ENCODE assay signal across 16 mouse cellular contexts in genomic region chr15:36682832-36683231, GRCm38 (mm10).
"Had no signal": no experiment of that assay in that cellular context is flagged by ENCODE, and none has a peak within 500 bp of the region (broad histone marks: within the 10 kb centered on the region; RNA-seq: fewer than 3 reads in every experiment).

No protein-coding gene starts in this region.

- H3K9ac ChIP-seq: intestine, embryonic 15.5 days; limb, embryonic 13.5 days; liver, embryonic 14.5 days; midbrain, embryonic 13.5 days; neural tube, embryonic 15.5 days; stomach, embryonic 15.5 days had no signal

- H3K4me3 ChIP-seq: intestine, embryonic 15.5 days; left cerebral cortex, adult 2 months; limb, embryonic 13.5 days; midbrain, embryonic 13.5 days; myocyte; neural tube, embryonic 15.5 days; stomach, embryonic 15.5 days had no signal

- H3K9me3 ChIP-seq: intestine, embryonic 15.5 days; limb, embryonic 13.5 days; midbrain, embryonic 13.5 days; neural tube, embryonic 15.5 days; stomach, embryonic 15.5 days had no signal

- H3K27me3 ChIP-seq: intestine, embryonic 15.5 days; limb, embryonic 13.5 days; midbrain, embryonic 13.5 days; neural tube, embryonic 15.5 days; stomach, embryonic 15.5 days had no signal

- DNase-seq: kidney, adult 18-20 months; kidney, postnatal 10 days; kidney, postnatal 4 days; lung, adult 18-20 months; lung, postnatal 4 days; spleen, adult 18-20 months; thymus, adult 2 months; thymus, postnatal 25 days had no signal

- H3K36me3 ChIP-seq: intestine, embryonic 15.5 days; limb, embryonic 13.5 days; midbrain, embryonic 13.5 days; neural tube, embryonic 15.5 days; stomach, embryonic 15.5 days had no signal

- H3K4me1 ChIP-seq: neural tube, embryonic 15.5 days; stomach, embryonic 15.5 days had no signal

- H3K27ac ChIP-seq: intestine, embryonic 15.5 days; left cerebral cortex, adult 2 months; limb, embryonic 13.5 days; liver, embryonic 14.5 days; midbrain, embryonic 13.5 days; neural tube, embryonic 15.5 days; stomach, embryonic 15.5 days had no signal

- H3K4me2 ChIP-seq: intestine, embryonic 15.5 days; limb, embryonic 13.5 days; midbrain, embryonic 13.5 days; neural tube, embryonic 15.5 days; stomach, embryonic 15.5 days had no signal

- ATAC-seq: midbrain, embryonic 13.5 days had no signal
